Mouse (Mus musculus) cerebellum, postnatal 36 days (tissue): ENCODE data around the gene Lrg1.
"Not testable (repeated sequence)": the region's sequence is repeated elsewhere in the genome, so short reads cannot be mapped to it uniquely, and the experiment has no call there.

Experiments used
- DNase-seq, 2 experiments: peaks; one replicate each; pipeline ENCODE4 v3.0.0; 2021 to 2022; ENCODE audit warnings: mixed read lengths in 2 of 2

Gene Lrg1

DNA sequence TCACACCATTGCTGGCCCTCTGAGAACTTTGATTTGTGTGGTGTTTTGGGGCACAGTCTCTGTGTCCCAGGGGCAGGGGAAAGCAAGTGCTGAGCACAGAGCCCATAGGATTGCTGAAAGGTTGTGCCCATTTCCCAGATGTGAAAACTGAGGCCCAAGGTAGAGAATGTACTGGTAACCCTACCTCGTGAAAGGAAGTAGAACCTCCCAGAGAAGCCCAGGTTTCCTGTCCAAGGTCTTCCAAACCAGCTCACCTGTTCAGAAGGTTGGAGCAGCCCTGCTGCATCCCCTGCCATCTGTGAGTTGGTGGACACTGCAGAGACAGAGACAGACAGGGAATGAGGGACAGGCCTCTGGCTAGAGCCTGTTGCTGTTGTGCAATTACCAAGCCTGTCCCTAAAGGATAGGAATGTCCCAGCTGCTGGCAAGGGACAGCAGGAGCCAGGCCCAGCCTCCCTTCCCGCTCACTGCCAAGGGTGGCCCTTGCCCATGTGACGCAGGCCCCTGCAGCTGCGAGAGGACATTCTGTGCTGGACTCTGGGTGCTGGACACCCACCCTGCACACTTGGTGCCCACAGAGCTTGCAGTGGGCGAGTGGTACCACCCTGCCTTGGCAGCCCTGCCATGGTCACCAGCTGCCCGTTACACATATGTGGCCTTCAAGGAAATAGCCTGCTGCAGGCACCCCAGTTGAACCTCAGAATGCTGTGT, 13.3 kb downstream of the Lrg1 start:
- no peak for DNase-seq

DNA sequence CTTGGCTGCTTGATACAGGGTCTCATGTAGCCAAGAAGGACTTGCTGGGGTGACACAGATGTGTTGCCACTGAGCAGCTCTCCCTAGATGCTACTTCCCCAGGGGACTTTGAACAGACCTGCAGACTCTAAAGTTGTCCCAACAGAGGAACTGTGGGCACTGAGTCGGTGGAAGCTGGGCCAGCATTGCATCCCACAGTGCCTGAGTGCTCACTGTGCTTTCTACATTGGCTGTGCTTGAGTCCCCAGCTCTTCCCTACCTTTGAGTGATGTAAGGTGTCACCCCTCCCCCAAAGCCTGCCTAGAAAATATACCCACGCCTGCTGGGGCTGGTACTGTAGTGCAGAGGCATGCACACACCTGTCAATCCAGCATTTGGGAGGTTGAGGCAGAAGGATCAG, 14.1 kb downstream of the Lrg1 start:
- DNase-seq, result no peak

DNA sequence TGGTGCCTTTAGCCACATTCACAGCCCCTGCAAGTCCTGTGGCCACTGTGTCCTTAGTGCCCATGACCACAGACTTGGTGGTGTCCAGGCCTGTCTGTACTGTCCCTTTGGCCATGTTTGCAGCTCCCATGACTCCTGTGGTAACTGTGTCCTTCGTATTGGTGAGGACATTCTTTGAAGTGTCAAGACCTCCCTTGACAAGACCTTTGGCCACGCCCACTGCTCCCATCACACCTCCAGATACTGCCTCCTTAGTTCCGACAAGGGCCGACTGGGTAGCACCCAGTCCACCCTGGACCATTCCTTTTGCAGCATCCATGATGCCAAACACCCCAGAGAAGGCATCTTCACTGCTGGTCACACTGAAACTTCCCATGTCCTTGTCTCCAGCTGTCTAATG, 14.8 kb downstream of the Lrg1 start:
- DNase-seq, result no peak

DNA sequence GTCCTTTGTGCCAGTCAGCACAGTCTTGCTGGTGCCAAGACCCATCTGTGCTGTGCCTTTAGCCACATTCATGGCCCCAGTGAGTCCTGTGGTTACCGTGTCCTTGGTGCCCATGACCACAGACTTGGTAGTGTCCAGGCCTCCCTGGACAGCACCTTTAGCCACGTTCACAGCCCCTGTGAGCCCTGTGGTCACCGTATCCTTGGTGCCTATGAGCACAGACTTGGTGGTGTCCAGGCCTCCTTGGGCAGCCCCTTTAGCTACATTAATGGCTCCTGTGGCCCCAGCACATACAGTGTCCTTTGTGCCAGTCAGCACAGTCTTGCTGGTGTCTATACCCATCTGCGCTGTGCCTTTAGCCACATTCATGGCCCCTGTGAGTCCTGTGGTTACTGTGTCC, 15.4 kb downstream of the Lrg1 start:
- DNase-seq, result not testable (repeated sequence)

DNA sequence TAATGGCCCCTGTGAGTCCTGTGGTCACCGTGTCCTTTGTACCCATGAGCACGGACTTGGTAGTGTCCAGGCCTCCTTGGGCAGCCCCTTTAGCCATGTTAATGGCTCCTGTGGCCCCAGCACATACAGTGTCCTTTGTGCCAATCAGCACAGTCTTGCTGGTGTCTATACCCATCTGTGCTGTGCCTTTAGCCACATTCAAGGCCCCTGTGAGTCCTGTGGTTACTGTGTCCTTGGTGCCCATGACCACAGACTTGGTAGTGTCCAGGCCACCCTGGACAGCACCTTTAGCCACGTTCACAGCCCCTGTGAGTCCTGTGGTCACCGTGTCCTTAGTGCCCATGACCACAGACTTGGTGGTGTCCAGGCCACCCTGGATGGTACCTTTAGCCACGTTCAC, 17.0 kb downstream of the Lrg1 start:
- not testable (repeated sequence) for DNase-seq

DNA sequence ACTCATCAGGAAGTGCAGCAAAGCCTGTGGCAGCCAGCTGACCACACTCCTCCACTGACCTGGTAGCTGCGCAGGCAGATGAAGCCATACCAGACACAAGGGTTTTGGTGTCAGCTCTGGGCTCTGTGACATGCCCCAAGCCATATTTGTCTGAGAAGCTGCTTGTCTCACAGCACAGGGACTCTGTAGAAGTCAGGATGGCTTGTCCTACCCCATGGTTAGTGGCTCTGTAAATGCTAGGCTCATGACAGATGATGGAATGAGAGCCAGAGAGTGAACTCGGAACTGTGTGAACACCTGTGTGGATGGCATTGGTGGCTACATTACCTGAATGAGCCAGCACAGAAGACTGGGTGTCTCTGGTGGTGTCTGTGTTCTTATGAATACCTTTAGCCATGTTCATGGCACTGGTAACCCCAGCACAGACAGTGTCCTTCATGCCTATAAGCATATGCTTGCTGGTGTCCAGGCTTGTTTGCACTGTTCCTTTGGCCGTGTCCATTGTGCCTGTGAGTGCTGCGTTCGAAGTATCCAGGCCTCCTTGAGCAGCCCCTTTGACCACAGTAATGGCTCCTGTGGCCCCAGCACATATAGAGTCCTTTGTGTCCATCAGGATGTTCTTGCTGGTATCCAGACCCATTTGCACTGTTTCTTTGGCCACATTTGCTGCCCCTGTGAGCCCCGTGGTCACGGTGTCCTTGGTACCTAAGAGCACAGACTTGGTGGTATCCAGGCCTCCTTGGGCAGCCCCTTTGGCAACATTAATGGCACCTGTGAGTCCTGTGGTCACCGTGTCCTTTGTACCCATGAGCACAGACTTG, 18.1 kb downstream of the Lrg1 start:
- DNase-seq, result no peak

DNA sequence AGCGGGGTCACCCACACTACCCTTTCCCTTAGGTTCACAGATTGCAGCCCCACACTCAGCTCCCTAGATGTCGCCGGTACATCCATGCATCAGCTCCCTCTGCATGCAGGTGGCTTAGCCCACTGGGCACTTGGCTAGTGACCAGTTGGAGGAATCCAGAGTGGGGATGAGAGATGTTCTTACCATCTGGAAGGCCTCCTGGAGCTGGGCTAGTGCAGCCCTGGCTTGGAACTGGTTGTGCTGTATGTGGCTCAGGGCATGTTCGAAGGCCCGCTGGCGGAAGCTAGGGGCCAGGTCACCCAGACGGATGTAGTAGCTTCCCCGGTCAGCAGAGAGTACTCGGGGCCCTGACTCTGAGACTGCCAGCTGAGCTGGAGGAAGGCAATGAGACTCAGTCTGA, 18.9 kb downstream of the Lrg1 start:
- no peak for DNase-seq

DNA sequence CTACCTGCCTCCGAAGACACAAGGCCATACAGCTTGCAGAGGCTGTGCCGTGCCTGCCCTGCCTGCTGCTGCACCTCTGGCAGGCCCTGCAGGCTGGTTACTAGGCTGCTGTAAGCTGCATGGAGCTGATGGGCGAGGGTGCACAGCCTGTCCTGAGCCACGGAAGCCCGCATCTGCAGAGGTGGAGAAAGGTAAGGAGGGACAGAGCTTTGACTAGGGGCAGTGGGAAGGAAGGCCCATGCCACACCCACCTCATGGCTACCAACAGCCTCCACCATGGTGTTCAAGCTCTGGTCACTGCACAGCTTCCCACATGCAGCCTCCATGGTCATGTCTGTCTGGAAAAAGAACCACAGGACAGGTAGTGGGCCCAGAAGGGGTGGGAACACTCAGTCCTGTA, 19.6 kb downstream of the Lrg1 start:
- DNase-seq, result no peak

DNA sequence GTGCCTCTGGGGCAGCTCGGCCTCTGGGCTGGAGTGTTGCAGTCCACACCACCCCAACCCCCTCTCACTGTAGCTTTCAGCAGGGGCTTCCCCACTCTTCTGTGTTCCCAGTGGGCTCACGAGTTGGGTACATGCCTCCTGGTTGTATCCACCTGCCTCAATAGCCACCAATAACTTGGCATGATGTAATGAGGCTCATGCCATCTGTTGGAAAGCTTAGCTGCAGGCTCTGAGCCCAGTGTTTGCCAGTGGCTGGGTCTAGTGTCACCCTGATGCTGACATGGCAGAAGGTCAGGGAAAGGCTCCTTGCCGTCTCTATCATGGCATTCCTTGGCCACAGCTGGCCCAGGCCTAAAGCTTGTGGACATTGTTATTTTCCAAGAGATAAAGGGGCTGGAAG, 21.0 kb downstream of the Lrg1 start:
- DNase-seq, result no peak

DNA sequence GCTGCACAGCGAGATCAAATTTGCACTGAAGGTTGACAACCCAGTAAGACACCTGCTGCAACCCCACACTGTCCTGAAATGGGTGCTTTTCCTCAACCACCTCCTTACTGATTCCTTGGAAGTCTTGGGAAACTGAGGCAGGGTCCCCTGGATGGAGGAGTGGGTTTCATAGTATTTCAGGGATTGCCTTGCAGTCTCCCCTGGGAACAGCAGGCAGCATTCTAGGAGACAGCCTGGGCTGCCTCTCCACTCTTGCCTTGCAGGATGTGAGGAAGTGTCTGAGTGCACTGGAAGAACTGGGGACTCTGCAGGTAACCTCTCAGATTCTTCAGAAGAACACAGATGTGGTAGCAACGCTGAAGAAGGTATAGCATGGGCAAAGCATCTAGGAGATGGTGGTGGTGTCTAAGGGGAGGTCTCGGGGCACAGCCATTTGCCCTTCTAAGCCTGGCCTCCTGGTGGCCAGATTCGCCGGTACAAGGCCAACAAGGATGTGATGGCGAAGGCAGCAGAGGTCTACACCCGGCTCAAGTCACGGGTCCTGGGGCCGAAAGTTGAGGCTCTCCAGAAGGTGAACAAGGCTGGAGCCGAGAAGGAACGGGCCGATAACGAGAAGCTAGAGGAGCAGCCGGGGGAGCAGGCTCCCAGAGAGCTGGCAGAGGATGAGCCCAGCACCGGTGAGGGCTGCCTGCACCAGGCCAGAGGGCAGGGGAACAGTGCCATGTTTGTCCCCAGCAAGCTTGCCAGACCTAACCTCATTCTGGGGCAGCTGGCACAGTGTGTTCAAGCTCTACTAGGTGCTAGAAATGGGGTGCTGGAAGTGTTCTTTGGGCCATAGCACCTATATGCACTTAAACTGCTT, 22.9 kb downstream of the Lrg1 start:
- no peak for DNase-seq

DNA sequence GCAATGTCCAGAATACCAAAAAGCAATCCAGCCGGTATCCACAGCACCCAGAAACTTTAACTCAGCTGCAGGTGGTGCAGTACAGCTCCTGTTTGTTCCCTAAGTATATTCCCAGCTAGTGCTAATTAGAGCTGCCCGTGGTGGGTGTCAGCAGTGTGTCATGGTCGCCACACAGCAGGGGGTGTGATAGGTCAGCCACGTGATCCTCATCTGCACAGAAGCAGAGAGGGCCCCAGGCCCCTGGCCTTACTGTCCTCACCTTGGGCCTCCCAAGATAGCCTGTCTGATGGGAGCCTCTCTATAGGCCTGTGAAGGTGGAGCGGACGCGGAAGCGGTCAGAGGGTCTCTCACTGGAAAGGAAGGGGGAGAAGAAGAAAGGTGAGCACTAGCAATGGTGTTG, 23.6 kb downstream of the Lrg1 start:
- DNase-seq, result no peak

DNA sequence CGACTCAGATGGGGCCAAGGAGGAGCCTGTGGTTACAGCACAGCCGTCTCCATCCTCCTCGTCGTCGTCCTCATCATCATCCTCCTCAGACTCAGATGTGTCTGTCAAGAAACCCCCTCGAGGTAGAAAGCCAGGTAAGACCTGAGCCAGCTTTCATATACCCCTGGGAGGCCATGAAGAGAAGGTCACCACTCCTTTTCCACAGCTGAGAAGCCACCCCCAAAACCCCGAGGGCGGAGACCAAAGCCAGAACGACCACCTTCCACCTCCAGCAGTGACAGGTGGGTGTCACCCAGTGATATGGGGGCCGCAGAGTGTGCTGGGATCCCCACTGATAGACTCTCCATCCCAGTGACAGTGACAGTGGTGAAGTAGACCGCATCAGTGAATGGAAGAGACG, 24.9 kb downstream of the Lrg1 start:
- no peak for DNase-seq

DNA sequence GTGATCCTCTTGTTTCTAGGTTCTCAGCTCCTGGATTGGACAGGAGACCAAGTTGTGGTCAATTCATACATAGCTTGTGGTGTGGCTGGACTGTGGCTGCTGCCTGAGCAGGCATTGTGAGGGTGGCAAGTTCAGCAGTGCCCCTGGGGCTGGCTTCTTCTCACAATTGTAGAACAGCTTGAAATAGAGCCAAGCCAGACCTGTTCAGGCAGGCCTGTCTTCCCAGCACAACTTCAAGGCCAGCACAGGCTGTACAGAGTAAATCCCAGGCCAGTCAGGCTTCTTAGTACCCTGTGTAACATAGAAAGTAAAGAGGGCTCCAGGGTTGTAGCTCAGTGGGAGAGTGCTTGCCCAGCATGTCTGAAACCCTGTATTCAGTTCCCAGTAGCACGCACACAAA, 29.0 kb downstream of the Lrg1 start:
- no peak for DNase-seq

DNA sequence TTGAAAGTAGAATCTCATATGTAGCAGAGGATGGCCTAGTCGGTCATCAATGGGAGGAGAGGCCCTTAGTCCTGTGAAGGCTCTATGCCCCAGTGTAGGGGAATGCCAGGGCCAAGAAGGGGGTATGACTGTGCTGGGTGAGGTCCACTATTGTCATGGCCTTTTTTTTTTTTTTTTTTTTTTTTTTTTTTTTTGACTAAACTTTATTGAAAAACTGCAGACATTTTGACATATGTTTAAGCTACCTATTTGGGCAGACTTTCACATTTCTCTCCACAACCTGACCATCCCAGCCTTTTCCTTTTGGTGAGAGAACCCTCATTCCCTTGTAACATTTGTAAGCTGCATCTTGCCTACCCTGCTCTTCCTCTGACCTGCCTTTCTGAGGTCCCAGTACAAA, 29.5 kb downstream of the Lrg1 start:
- DNase-seq, result no peak

DNA sequence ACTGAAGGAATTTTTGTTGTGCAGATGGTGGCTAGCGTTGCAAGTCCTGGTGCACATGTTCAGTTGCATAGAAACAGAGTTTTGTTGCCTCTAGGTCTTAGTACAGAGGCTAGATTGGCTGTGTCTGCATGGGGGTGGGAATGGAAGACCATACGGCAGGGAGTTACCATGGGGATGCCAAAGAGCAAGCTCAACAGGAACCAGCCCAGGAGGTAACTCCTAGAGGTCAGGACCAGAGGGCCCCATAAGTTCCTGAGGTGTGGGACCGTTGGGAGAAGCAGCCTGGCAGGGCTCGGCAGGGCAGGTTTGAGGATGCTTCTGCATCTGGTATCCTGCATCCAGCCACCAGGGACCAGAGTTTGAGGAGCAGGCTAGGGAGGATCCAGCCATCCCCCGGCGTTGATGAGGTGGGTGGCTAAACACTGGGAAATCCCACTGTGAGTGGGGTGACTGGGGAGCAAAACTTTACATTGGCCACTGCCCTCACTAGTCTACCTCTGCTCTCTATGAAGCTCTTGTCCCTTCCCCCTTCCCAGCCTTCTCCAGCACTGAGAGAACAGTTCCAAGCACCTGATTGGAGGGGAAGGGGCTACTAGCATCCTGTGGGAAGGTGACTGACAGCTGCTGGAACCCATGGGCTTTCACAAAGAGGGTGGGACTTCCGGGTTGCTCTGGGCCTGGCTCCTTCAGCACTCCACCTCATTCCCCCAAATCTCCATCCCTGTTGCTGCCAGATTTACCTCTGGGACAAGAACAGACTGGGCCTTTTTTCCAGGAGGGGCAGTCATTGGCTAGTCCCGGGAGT, 40.8 kb downstream of the Lrg1 start:
- no peak for DNase-seq

DNA sequence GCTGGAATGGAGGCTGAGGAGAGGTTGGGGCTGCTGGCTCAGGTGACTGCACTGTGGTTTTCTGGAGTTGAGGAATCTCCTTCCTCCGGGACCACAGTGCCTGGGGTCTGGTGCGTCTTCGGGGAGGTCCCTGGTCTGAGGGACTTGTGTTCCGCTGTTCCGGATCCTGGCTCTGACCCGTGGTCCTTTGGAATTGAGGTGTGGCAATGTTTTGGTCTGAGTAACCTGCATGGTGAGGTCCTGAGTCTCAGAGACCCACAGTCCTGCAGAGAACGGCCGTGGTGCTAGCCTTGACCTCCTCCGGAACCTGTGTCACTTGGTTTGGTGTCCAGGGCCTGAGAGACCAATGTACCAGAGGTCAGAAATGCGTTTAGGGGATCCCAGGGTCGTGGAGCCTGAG, 41.9 kb downstream of the Lrg1 start:
- peak in 1 of 2 experiments; percentile 22 for DNase-seq

DNA sequence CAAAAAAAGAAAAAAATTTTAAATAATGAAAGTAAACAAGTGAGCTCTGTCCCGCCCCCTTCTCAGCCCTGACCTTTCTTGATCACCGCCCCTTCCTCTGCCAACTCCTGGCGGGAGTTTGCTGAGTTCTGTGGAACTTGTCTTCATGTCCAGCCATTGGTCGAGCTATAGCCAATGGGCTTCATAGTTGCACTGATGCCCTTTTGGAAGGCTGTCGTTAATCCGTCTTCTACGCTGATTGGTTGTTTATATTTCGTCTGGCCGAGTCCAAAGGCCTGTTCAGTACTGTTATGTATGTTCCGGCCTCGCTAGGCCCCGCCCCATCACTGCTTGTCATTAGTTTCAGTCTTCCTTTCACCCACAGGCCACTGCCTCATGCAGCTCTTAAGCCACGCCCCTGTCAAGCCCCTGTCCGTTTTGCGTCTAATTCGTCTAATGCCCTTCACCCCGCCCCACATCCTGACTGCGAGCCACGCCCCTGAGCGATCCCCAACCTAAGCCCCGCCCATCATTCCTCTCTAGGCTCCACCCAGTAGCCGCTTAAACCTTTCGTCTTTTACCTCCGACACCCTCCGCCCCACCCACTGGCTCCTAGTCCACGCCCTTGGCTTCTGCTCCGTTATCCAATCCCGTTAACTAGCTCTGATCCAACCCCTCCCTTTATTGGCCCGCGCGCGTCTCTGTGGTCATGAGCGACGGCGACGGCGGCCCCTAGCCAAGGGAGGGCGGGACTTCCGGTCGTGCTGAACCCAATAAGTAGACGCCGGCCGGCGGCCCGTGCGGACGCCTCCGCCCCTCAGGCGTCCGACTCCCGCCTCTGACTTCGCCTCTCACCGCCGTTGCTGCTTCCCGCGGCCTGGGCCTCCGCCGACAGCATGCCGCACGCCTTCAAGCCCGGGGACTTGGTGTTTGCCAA, 42.7 kb downstream of the Lrg1 start, which contains the start of gene Hdgfl2:
Hdgfl2 (plus strand) TSS at position 755 of the 916 bp plus-strand sequence.
- peak; percentile 99 for DNase-seq

DNA sequence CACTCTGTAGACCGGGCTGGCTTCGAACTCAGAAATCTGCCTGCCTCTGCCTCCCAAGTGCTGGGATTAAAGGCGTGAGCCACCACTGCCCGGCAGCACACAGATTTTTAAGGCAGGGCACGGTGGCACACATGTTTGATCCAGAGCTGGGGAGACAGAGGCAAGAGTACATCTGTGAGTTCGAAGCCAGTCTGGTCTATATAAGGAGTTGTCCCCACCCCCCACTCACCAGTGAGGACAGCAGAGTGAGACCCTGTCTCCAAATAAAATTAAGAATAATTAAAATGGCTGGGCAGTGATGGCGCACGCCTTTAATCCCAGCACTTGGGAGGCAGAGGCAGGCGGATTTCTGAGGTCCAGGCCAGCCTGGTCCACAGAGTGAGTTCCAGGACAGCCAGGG, 43.4 kb downstream of the Lrg1 start:
- peak; percentile 21 to 25 for DNase-seq

DNA sequence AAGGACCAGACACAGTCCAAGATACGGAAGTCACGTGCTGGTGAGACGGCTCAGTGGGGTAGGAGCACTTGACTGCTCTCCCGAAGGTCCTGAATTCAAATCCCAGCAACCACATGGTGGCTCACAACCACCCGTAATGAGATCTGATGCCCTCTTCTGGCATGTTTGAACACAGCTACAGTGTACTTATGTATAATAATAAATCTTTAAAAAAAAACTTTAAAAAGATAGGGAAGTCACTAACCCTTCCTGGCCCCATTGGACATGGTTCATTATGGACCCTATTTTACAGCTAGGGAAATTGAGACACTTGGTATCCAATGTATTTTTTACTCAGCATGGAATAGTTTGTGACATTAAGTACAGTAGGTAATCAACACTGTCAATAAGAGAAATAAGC, 44.3 kb downstream of the Lrg1 start:
- no peak for DNase-seq

DNA sequence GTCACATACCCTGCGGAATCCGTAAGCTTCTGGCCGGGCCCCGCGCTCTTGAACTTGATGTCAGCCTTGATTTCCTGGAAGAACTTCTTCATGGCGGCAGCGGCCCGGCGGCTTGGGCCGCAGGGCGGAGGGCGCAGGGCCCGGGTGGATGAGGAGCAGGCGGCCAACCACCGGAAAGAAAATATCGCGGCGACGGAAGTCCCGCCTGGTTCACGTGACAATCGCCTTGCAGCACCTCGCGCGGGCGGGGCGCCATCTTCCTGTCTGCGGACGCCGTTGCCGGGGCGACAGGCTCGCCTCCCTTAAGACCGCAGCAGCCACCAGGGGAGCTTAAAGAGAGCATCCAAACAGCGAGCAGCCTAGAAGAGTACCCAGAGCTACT, 47.0 kb downstream of the Lrg1 start, which contains the start of gene Ubxn6:
Ubxn6 (minus strand) TSS at position 202 of the 382 bp plus-strand sequence.
- DNase-seq, result peak; percentile 97 to 99

DNA sequence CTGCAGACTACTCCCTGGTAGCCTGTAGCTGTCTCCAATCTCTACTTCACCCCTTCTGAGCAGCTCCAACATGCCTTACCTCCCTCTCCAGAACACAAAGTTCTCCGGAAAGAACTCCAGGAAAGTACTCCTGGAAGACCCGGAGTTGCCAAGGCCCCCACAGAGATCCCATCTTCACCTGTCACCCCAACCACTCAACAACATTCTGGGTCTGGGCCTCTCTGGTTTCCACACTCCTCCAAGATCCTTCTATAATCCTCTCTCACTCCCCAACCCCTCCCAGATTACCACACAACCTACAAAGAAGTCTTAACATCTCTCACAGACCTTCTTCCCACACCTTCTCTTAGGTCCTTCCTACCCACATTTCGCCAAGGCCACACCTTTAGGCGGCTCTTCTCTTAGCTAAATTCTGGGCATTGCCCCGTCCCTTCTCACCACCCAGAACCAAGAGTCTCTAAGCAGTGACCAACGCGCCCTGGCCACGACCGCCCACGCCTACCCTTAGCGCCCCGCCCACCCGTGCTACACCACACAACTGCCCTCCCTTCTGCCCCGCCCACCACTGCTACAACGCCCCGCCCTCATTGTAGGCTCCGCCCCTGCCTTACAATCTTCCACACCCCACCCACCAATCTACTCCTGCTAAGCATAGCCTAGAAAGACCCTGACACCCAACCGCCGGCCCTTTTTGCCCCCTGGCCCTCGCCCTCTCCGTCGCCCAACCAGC, 47.5 kb downstream of the Lrg1 start:
- peak in 1 of 2 experiments; percentile 71 for DNase-seq
